Comparison of ENCODE assay signal across 14 mouse cellular contexts in the genomic region with DNA sequence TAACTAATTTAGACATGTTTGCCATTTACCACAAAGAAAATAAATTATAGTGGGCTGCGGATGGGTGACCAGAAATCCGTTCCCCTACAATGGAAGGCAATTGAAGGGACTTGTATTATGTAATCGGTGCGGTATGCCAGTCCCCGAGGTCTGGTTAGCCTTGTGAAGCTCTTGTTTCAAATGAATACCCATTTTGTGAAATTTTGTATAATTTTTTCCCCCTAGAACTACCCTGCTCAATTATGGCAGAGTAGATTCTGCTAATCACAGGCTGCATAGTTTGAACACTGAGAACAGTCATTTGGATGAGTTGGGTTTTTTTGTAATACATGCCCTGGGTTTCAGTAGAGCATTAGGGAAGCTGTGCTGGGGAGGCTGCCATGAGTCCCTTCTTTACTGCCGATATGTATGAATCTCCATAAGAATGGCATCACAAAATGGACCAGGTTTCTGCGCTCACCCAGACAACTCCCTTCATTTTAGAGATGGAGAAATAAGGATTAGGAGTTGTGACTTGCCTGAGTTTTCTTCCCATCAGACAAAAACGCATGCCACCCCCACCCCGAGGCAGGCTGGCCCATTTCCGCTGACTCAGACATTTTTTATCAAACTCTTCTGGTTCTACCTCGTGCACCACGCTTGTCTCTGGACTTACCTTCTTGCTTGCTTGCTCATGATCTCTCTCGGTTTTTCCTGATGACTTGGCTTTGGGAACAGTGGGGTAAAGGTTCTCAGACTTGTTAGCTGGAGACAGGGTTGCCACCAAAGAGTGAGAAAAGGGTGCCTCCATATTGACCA.
"Had no signal": no experiment of that assay in that cellular context is flagged by ENCODE, and none has a peak within 500 bp of the region (broad histone marks: within the 10 kb centered on the region; RNA-seq: fewer than 3 reads in every experiment).

No protein-coding gene starts in this region.

- H3K27me3 ChIP-seq: limb, embryonic 15.5 days; liver, embryonic 12.5 days; neural tube, embryonic 13.5 days had no signal

- H3K4me3 ChIP-seq: limb, embryonic 15.5 days; liver, embryonic 12.5 days; midbrain, embryonic 10.5 days; neural tube, embryonic 13.5 days had no signal

- H3K9me3 ChIP-seq: limb, embryonic 15.5 days; liver, embryonic 12.5 days; midbrain, embryonic 10.5 days; neural tube, embryonic 13.5 days had no signal

- H3K4me2 ChIP-seq: limb, embryonic 15.5 days; liver, embryonic 12.5 days; lung, embryonic 14.5 days; neural tube, embryonic 13.5 days had no signal

- H3K36me3 ChIP-seq: limb, embryonic 15.5 days; liver, embryonic 12.5 days; midbrain, embryonic 10.5 days; neural tube, embryonic 13.5 days had no signal

- H3K4me1 ChIP-seq: limb, embryonic 15.5 days; neural tube, embryonic 13.5 days had no signal

- DNase-seq: kidney, postnatal 36 days; layer of hippocampus, adult 9-11 months; layer of hippocampus, postnatal 36 days; lung, embryonic 14.5 days; lung, postnatal 10 days; lung, postnatal 4 days; right cerebral cortex, postnatal 25 days; thymus, postnatal 4 days had no signal

- H3K27ac ChIP-seq: kidney, postnatal 0 days; limb, embryonic 15.5 days; liver, embryonic 12.5 days; midbrain, embryonic 10.5 days; neural tube, embryonic 13.5 days had no signal

- H3K9ac ChIP-seq: limb, embryonic 15.5 days; liver, embryonic 12.5 days; lung, embryonic 14.5 days; neural tube, embryonic 13.5 days had no signal

- ATAC-seq: liver, embryonic 12.5 days; midbrain, embryonic 16.5 days had no signal
